Mouse (Mus musculus) telencephalon, adult 2 months (tissue): ENCODE data around the gene Zfp687.
A peak's percentile ranks its signal among the peaks of the same experiment; 100 is the strongest.
"Not testable (repeated sequence)": the region's sequence is repeated elsewhere in the genome, so short reads cannot be mapped to it uniquely, and the experiment has no call there.

Experiments used
- DNase-seq: peaks from one replicate; pipeline ENCODE4 v3.0.0-alpha.2; 2011; ENCODE audit warnings: low read depth, low spot score

Zfp687 gene

GRCm38 (mm10) chr3:95015337-95015872, at the start of gene Zfp687:
Gene Zfp687 (minus strand): TSS chr3:95015448.
- peak; percentile 100 for DNase-seq

- no peak for DNase-seq
These were observed 48.5 kb upstream of the Zfp687 start for GRCm38 (mm10) chr3:95063741-95064140.

- peak; percentile 64 for DNase-seq
These were observed 42.8 kb upstream of the Zfp687 start for GRCm38 (mm10) chr3:95058078-95058477.

GRCm38 (mm10) chr3:95056275-95056674, 41.0 kb upstream of the Zfp687 start:
- DNase-seq = no peak

- no peak for DNase-seq
These were observed 39.4 kb upstream of the Zfp687 start for GRCm38 (mm10) chr3:95054481-95055260.

GRCm38 (mm10) chr3:95053701-95054100, 38.5 kb upstream of the Zfp687 start:
- no peak for DNase-seq

- no peak for DNase-seq
These were observed 37.7 kb upstream of the Zfp687 start for GRCm38 (mm10) chr3:95052959-95053358.

GRCm38 (mm10) chr3:95047914-95048313, 32.7 kb upstream of the Zfp687 start:
- no peak for DNase-seq

- no peak for DNase-seq
These were observed 31.3 kb upstream of the Zfp687 start for GRCm38 (mm10) chr3:95046462-95047057.

GRCm38 (mm10) chr3:95043251-95043650, 28.0 kb upstream of the Zfp687 start:
- no peak for DNase-seq

GRCm38 (mm10) chr3:95042838-95043229, 27.6 kb upstream of the Zfp687 start:
- DNase-seq = no peak

- peak; percentile 97 for DNase-seq
These were observed 27.1 kb upstream of the Zfp687 start, which contains the start of gene Psmd4 for GRCm38 (mm10) chr3:95042166-95042837. Gene Psmd4 (minus strand): TSS chr3:95042614.

GRCm38 (mm10) chr3:95041625-95042024, 26.4 kb upstream of the Zfp687 start:
- no peak for DNase-seq

GRCm38 (mm10) chr3:95029953-95030352, 14.7 kb upstream of the Zfp687 start:
- no peak for DNase-seq

GRCm38 (mm10) chr3:95029291-95029827, 14.1 kb upstream of the Zfp687 start:
- not testable (repeated sequence) for DNase-seq

GRCm38 (mm10) chr3:95028603-95029002, 13.4 kb upstream of the Zfp687 start:
- no peak for DNase-seq

- peak; percentile 79 for DNase-seq
These were observed 12.5 kb upstream of the Zfp687 start for GRCm38 (mm10) chr3:95027701-95028100.

- DNase-seq = no peak
These were observed 11.9 kb upstream of the Zfp687 start for GRCm38 (mm10) chr3:95027057-95027645.

- DNase-seq = no peak
These were observed 10.0 kb upstream of the Zfp687 start for GRCm38 (mm10) chr3:95025202-95025601.

- DNase-seq = peak; percentile 80
These were observed 9.3 kb upstream of the Zfp687 start for GRCm38 (mm10) chr3:95024551-95024950.

- not testable (repeated sequence) for DNase-seq
These were observed 5.7 kb upstream of the Zfp687 start for GRCm38 (mm10) chr3:95020956-95021355.

GRCm38 (mm10) chr3:95018741-95019140, 3.5 kb upstream of the Zfp687 start:
- no peak for DNase-seq
